Mouse (Mus musculus): ENCODE results near the gene Tmeff1.

Tmeff1 gene

DNA sequence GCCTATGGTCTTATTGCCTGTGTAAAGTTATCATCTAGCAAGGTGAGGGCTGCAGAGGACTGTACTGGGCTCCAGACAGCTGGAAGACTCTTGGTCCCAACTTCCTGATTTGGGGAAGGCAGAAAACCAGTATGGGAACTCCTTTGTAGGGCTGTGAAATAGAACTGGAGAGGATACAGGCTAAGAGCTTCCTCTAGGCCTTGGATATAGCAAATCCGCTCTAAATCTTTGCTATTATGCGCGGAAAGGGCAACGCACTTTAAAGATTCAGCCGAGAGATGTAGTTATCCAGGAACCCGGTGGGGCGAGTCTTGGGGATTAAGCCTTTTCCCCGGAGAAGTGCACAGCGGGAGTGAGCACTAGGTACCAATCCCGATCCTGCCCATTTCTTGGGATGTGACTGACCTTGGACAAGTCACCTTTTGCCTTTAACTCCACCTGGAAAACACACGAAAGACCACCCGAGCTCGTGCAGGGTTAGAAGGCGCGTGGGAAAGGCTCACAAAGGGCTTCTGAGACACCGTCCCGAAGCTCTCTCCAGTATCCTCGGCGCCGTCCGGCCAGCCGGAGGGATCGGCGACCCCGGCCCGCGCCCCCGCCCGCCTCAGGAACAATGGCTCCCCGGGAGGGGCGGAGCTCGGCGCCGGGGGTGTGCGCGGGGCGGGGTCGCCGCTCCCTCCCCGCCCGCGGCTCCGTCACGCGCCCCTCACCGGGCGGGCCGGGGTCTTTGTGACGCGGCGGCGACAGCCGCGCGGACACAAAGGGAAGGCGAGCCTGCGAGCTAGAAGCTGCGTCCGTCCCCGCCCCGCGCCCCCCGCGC is at the start of gene Tmeff1:
Tmeff1 (plus strand) TSS at position 754 of the 820 bp plus-strand sequence.
- CTCF ChIA-PET = interaction anchor here in 3 of 4 experiments (0.6 to 1.5 kb wide), 6 partner anchors 14 to 1147 kb away, joined by 3 to 6 read pairs (median 3); no protein-coding TSS in a partner anchor
- POLR2A ChIA-PET = interaction anchor here (0.6 to 6.9 kb wide), 77 partner anchors 8 to 1233 kb away, joined by 3 to 105 read pairs (median 5); partner anchors contain the start of genes Tex10 (in 3 of the 4), Alg2 (in 1 of the 4), Erp44 (in 1 of the 4) and Invs (in 1 of the 4)

GRCm38 (mm10) chr4:48536275-48536674 is 48.7 kb upstream of the Tmeff1 start:
- ChIA-PET POLR2A (interaction anchor here in 3 of 4 experiments (0.6 to 3.2 kb wide), 10 partner anchors 9 to 63 kb away, joined by 3 to 14 read pairs (median 6); partner anchors contain the start of genes Tex10 (in 2 of the 3) and Tmeff1 (in 1 of the 3)), CTCF (no interaction called here)

- POLR2A ChIA-PET = interaction anchor here in 3 of 4 experiments (0.6 to 8.3 kb wide), 13 partner anchors 8 to 142 kb away, joined by 3 to 63 read pairs (median 6); partner anchors contain the start of genes Tex10 (in 2 of the 3) and Tmeff1 (in 1 of the 3)
- CTCF ChIA-PET = interaction anchor here in 2 of 4 experiments (0.6 to 0.9 kb wide), 5 partner anchors 14 to 1099 kb away, joined by 3 to 6 read pairs (median 4); no protein-coding TSS in a partner anchor
Measured at GRCm38 (mm10) chr4:48537024-48537423, 48.0 kb upstream of the Tmeff1 start.

DNA sequence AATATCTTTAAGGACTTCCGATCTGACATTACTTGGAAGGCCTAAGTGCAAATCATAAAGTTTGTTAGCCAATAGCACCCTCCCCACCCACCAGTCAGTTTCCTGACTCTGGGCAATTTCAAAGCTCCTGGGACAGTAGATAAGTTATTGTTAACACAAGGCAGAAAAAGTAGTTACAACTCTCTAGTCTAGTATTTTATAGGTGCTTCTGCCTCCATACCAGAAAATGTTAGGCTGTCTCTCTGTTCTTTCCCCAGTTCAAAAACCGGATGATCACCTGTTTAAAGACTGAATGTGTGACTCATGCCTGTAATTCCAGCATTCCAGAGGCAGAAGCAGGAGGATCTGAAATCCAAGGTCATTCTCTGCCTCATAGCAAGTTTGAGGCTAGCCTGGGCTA is 46.4 kb upstream of the Tmeff1 start:
- CTCF ChIA-PET = no interaction called here
- POLR2A ChIA-PET = interaction anchor here (0.7 to 8.3 kb wide), 11 partner anchors 10 to 77 kb away, joined by 3 to 63 read pairs (median 4); partner anchors contain the start of gene Tex10 (in 1 of the 4)

DNA sequence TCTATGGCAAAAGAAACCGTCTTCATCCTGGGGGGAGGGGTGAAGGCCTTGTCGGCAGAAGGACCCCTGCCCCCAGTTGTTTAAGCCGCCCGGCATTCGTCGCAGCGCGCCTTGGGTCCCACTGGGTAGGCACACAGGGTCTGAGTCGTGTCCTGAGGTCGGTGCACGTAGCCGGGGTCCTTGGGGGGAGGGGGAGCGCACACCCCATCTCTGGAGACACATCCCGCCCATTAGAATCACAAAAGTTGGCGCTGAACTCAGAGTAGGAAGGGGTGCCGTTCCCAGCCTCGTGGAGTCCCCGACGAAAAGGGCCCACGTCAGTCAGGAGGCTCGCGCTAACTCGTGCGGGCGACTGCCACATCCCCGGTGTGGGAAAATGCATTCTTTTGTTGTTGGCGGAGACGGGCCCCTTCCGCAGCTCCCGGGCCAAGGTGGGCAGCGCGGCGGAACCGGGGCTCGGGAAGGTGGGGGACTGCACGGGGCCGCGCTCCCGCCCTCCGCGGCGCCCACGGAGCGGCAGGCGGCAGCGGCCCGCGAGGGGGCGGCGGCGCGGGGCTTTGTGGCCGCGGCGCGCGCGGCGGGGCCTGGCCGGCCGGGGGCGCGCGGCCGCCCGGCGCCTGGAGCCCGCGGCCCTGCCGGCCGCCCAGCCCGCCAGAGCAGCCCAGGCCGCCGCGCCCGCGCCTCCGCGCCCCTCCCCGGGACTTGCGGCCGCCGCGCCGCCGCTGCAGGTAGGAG is 45.0 kb upstream of the Tmeff1 start, which contains the start of gene Msantd3:
Msantd3 (plus strand) TSS at position 95 of the 735 bp plus-strand sequence.
- POLR2A ChIA-PET = interaction anchor here (0.7 to 8.3 kb wide), 19 partner anchors 8 to 104 kb away, joined by 3 to 63 read pairs (median 5); partner anchors contain the start of genes Tmeff1 (in 3 of the 4) and Tex10 (in 1 of the 4)
- CTCF ChIA-PET = no interaction called here

- CTCF ChIA-PET = interaction anchor here in 2 of 4 experiments (0.9 to 1.0 kb wide), 2 partner anchors 30 to 44 kb away, joined by 3 read pairs; partner anchors contain the start of gene Tmeff1 (in 1 of the 2)
- POLR2A ChIA-PET = interaction anchor here (0.6 to 8.3 kb wide), 24 partner anchors 9 to 103 kb away, joined by 3 to 63 read pairs (median 3); partner anchors contain the start of genes Tmeff1 (in 3 of the 4) and Tex10 (in 1 of the 4)
Measured at GRCm38 (mm10) chr4:48540576-48541111, 44.3 kb upstream of the Tmeff1 start.

DNA sequence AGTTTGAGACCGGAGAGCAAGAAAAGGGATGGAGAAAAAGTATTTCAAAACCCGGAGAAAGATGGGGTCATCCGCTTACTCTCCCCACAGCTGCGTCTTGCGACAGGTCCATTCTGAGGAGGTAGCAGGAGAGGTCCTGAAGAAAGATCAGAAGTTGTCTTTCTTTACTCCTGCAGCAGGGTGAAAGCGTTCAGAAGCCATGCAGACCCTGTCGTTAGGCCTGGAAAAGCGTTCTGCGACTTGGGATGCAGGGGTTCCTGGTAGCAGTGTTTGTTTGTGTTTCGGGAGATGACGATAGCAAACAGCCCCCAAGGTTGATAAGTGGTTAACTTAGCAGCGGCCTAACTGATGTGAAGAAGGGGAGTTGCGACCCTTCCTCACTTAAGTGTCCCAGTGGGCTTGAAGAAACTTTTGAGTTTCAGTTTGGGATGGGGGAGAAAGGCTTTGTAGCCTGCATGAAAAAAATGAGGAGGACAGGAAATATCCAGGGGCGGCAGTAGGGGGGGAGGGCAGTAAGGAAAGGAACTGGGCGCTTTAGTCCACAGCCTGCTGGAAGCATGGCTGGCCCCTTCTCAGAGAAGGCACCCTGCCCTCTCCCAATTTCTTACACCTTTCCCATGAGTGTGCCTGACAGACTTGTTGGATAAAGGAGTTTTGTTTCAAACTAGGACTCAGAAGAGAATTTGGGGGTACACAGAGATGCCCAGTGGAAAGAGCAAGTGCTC is 43.3 kb upstream of the Tmeff1 start:
- ChIA-PET POLR2A (interaction anchor here in 3 of 4 experiments (0.6 to 8.3 kb wide), 19 partner anchors 9 to 80 kb away, joined by 3 to 63 read pairs (median 5); partner anchors contain the start of genes Tmeff1 (in 3 of the 3) and Tex10 (in 1 of the 3)), CTCF (interaction anchor here in 2 of 4 experiments (0.9 to 1.0 kb wide), 2 partner anchors 31 to 43 kb away, joined by 3 read pairs; partner anchors contain the start of gene Tmeff1 (in 1 of the 2))

- ChIA-PET POLR2A (interaction anchor here in 3 of 4 experiments (0.6 to 8.3 kb wide), 23 partner anchors 9 to 263 kb away, joined by 3 to 63 read pairs (median 4); partner anchors contain the start of genes Tex10 (in 2 of the 3), Tmeff1 (in 2 of the 3), Erp44 (in 1 of the 3) and Invs (in 1 of the 3)), CTCF (interaction anchor here in 1 of 4 experiments (0.8 to 1.2 kb wide), 2 partner anchors 14 to 44 kb away, joined by 3 to 6 read pairs; no protein-coding TSS in a partner anchor)
Measured at GRCm38 (mm10) chr4:48542351-48542750, 42.6 kb upstream of the Tmeff1 start.

DNA sequence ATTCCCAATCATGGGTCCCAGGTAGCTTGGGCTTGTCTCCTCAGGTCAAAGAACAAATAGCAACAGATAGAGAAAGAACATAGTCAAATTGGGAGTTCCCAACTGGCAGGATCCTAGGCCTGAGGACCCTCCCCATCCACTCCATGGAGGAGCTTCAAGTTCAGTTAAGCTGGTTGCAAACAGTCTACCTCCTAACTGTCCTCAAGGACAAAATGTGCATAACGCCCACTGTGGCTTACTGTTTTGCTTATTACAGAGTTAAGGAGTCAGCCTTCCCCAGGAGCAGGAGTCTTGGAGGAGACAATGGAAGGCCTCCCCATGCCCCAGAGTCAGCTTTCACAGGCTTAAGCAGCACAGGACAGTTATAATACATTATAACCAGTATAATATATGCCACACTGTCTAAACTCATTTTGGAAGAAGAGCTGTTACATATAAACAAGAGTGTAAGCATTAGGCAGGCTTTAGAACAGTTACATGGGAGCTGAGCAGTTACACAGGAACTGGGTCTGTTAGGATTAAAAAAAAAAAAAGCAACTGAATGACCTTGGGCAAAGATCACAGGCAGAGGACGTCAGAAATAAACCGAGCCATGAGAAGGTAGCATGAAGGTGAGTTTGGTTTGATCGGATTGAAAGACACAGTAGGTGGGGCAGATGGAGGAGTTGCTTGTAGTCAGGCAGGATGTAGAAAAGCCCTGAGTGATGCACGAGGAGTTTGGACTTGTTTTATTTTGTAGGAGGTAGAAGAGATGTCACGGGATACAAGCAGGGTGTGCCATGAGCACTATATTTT is 41.7 kb upstream of the Tmeff1 start:
- CTCF ChIA-PET = interaction anchor here in 2 of 4 experiments (0.8 to 1.2 kb wide), 6 partner anchors 11 to 53 kb away, joined by 3 to 6 read pairs (median 3); no protein-coding TSS in a partner anchor
- POLR2A ChIA-PET = interaction anchor here (0.6 to 8.3 kb wide), 32 partner anchors 8 to 263 kb away, joined by 3 to 63 read pairs (median 4); partner anchors contain the start of genes Tmeff1 (in 3 of the 4), Tex10 (in 2 of the 4), Erp44 (in 1 of the 4) and Invs (in 1 of the 4)

DNA sequence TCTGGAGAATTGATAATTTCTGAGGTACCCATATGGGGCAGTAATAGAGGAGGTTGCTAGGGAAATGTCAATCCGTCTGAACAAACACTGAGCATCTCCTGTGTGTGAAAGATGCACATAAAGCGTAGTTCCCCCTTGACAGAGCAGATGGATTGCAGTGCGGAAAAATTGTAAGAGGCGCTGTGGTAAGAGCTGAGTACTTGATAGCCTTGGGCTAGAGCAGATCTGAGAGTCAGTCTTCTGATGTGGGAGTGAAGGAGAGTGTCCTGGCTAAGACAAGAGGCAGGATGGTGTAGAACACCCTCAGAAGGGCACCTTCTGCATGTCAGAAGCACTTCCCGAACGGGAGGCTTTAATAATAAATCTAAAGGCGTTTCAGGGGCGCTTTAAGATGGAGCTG is 40.8 kb upstream of the Tmeff1 start:
- POLR2A ChIA-PET = interaction anchor here (0.8 to 8.3 kb wide), 16 partner anchors 7 to 155 kb away, joined by 3 to 63 read pairs (median 6); partner anchors contain the start of genes Tmeff1 (in 2 of the 4) and Tex10 (in 1 of the 4)
- CTCF ChIA-PET = interaction anchor here in 2 of 4 experiments (0.9 to 1.8 kb wide), 4 partner anchors 12 kb away, joined by 3 to 7 read pairs (median 3); no protein-coding TSS in a partner anchor

GRCm38 (mm10) chr4:48545966-48546365 is 39.0 kb upstream of the Tmeff1 start:
- CTCF ChIA-PET = interaction anchor here in 2 of 4 experiments (0.9 to 1.8 kb wide), 2 partner anchors 10 kb away, joined by 6 to 7 read pairs; no protein-coding TSS in a partner anchor
- POLR2A ChIA-PET = interaction anchor here in 3 of 4 experiments (0.7 to 8.1 kb wide), 18 partner anchors 8 to 156 kb away, joined by 3 to 42 read pairs (median 4); partner anchors contain the start of genes Tmeff1 (in 3 of the 3) and Tex10 (in 1 of the 3)

DNA sequence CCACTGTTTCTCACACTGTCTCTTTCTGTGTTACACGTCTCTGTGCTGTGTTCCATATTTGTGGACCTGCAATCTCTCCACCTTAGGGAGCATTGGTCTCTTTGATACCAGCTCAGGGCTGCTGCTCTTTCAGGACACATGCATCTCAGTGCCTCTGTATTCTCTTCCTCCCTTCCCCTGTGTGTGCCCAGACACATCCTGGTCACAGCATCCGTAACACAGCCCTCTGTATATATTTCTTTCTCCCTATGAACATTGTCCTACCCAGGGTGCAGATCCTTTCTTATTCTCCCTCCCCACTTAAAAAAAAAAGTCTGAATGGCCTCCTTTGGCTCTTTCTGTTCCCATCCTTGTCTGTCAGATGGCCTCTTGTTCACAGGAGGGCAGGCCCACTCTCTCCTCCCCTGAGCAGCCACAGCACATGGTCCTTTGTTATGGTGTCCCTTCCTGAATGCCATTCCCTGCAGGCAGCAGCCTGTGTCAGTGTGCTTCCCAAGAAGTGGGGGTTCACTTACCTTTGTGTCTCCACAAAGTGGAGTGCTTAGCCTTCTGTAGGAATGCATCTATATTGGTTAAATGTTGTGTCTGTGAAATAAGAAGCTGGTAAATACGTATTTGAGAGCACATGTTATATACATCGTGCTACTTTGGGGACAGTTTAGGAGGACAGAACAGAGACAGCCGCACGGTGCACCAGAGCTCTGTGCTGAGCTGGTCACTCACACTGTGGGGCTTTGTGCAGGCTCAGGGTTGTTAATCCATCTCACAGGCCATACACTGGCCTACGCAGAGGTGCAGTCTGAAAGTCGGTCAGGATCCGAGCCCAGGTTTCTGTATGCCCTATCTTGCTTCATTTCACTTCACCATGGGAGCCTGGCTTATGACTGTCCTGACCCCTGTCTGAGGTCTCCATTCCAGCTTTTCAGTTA is 38.1 kb upstream of the Tmeff1 start:
- ChIA-PET CTCF (interaction anchor here in 2 of 4 experiments (0.9 to 1.5 kb wide), 2 partner anchors 9 kb away, joined by 4 to 6 read pairs; no protein-coding TSS in a partner anchor), POLR2A (interaction anchor here in 3 of 4 experiments (0.5 to 8.1 kb wide), 17 partner anchors 7 to 262 kb away, joined by 3 to 42 read pairs (median 4); partner anchors contain the start of genes Tex10 (in 2 of the 3) and Tmeff1 (in 2 of the 3))

GRCm38 (mm10) chr4:48548393-48549045 is 36.5 kb upstream of the Tmeff1 start:
- POLR2A ChIA-PET = interaction anchor here (0.5 to 8.1 kb wide), 15 partner anchors 8 to 762 kb away, joined by 3 to 63 read pairs (median 5); partner anchors contain the start of genes Msantd3 (in 2 of the 4), Tmeff1 (in 2 of the 4) and Tex10 (in 1 of the 4)
- CTCF ChIA-PET = interaction anchor here in 1 of 4 experiments (0.7 kb wide), 1 partner anchor 1138 kb away, joined by 3 read pairs; no protein-coding TSS in a partner anchor

- ChIA-PET POLR2A (interaction anchor here in 2 of 4 experiments (0.8 to 5.6 kb wide), 5 partner anchors 9 to 71 kb away, joined by 3 to 63 read pairs (median 4); partner anchors contain the start of genes Msantd3 (in 1 of the 2) and Tmeff1 (in 1 of the 2)), CTCF (no interaction called here)
Measured at GRCm38 (mm10) chr4:48549661-48550060, 35.3 kb upstream of the Tmeff1 start.

All from embryonic stem cell, embryonic (primary cell).